Mouse (Mus musculus) liver, adult 2 months (tissue): ENCODE measurements around the gene Mrm2.

Source experiments
- CTCF ChIP-seq: fragments of 200-500 bp; IDR thresholded peaks from 2 replicates; pipeline ENCODE4 v1.5.1; 2011; ENCODE audit warnings: low read depth, low read length, control low read depth
- POLR2A ChIP-seq: fragments of 200-500 bp; IDR thresholded peaks from 2 replicates; pipeline ENCODE4 v1.6.1; 2011; ENCODE audit warnings: low read length, control low read depth; ENCODE audit not compliant: insufficient read depth; ENCODE audit errors: extremely low read depth

GRCm38 (mm10) chr5:140292152-140292551 lies 39.5 kb downstream of the Mrm2 start:
- TF ChIP-seq POLR2A, result no peak
- peak; percentile 67 for TF ChIP-seq CTCF
